Mouse (Mus musculus) forelimb bud, embryonic 11.5 days (tissue): ENCODE measurements at regions not wholly inside any gene's neighbourhood (a gene's known extent, or its start where the extent isn't known, plus 50 kb on each side); places are given as distances from the start of the nearest gene placed in this dataset.

ENCODE experiments used
- DNase-seq: peaks from one replicate; pipeline ENCODE4 v3.0.0-alpha.2; 2012; ENCODE audit warnings: low read depth, low spot score

- DNase-seq, result no peak
Measured at GRCm38 (mm10) chr4:107736866-107737265, 52.8 kb upstream of the Dmrtb1 start.

GRCm38 (mm10) chr4:107737907-107738306, 53.9 kb upstream of the Dmrtb1 start:
- peak; percentile 83 for DNase-seq

- no peak for DNase-seq
Measured at GRCm38 (mm10) chr4:107738776-107739175, 54.7 kb upstream of the Dmrtb1 start.

DNA sequence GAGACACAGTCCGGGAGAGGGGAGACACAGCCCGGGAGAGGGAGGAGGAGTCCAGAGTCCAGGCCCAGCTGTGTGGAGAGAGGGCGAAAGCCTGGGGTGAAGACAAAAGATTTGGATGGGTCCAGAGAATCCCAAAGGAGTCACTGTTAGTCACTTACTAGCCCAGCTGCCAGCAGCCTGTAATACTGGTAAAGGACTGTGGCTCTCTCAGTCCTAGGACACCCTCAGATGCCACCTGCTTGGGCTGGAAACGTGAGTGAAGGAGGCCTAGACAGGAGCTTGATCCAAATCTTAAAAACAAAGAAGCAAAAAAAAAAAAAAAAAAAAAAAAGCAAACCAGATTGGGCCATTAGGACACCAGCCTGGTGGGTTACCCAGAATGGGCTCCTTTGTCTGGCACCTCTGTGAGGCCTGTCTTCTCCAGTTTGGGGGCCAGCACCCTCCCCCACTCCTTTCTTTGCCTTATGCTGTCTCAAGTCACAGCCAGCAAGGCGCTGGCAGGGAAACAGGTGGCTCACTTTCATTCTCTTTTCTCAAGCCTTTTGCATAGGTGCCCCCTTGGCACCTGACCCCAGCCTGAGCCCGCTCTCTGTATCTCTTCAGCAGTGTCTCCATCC, 55.9 kb upstream of the Dmrtb1 start:
- no peak for DNase-seq

DNA sequence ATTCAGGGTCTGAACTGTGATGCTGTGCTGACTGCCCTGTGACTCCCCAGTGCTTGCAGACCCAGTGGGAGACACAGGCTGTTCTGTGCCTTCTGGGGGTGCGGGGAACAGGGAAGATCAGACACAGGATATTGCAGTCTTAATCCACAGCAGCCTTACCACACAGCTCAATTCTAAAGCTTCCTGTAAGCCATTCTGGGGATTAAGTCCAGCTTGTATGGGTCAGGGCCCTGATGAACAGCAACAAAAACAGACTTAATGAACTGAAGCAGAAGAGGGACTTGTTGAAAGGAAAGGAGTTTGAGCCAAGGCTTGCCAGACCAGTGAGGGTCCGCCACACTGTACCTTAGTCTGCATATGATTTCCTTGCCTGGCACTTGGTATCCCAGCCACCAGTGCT, 58.4 kb upstream of the Lrp8 start:
- DNase-seq, result no peak

GRCm38 (mm10) chr4:107746366-107746765, 55.7 kb upstream of the Lrp8 start:
- DNase-seq, result no peak

DNA sequence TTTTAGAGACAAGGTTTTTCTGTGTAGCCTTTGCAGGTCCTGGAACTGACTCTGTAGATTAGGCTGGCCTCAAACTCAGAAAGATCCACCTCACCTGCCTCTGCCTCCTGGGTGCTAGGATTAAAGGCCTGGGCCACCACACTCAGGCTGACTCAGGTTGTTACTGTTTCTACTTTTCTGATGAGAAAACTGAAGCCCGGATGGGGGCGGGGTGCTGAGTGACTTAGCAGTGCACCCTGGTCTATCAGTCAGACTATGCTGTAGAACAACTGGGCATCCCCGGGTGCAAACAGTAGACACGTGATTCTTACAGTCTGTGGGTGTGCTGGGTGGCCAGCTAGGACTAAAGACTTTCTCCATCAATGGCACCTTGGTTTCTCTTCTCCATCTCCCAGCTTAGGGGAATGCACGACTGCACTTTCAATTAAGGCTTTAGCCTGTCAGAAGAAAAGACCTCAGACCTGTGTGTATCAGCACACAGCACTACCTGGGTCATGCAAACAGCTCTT, 55.1 kb upstream of the Lrp8 start:
- no peak for DNase-seq

DNA sequence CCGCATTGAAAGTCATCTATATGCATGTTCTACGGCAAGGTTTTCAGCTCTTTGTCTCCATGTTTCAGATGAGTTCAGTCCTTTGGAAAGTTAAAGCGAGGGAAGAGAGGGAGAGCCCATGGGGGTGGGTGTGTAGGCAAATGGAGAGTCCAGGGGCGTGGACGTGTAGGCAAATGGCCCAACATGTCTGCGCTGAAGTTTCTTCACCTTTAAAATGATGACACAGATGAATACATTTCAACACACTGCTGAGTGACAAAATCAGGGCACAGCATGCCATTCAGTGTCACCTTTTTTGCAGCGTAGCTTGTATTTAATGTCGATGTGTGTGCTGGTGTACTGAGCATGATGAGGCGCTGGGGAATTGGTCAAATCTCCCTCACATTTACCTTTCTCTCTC, 54.6 kb upstream of the Lrp8 start:
- no peak for DNase-seq

- DNase-seq, result no peak
Measured at GRCm38 (mm10) chr4:107747907-107748628, 54.0 kb upstream of the Lrp8 start.

DNA sequence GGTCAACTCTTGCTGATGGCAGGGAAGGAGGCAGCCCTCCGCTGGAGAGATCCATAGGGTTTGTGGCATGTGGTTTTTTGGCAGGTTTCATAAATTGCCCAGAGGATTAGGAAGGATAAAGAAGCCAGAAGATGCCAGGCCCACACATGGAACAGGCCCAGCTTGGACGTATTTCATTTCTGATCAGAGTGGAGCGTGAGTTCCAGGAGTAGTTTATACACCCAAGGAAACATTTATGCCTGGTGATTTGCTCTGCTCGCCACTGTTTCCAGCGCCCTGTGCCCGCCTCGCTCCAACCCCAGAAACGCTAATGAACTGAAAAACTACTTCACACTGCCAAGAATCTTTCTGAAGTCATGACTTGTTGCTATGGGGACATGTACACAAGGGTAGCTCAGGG, 53.0 kb upstream of the Lrp8 start:
- no peak for DNase-seq

DNA sequence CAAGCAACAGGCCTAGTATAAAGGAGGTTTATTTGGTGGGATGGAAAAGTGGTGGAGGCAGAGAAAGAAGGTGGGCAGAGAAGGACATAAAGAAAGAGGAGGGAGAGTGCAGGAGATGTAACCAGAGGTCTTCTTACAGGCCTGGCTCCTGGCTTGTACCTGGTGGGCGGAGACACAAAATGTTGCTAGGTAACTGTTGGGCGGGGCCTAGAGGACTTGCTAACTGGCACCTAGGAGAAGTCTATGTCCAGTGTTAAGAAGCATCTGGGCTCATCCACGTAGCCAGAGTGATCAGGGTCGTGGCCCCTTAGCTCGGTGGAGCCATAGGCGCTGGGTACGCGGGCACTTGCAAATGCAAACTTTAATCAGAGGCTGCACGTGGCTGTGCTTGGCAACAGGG, 52.0 kb upstream of the Lrp8 start:
- no peak for DNase-seq
